Mouse (Mus musculus) liver, adult 2 months (tissue): ENCODE measurements at regions not wholly inside any gene's neighbourhood (a gene's known extent, or its start where the extent isn't known, plus 50 kb on each side); places are given as distances from the start of the nearest gene placed in this dataset.

Source experiments
- DNase-seq: peaks from one replicate; pipeline ENCODE4 v3.0.0-alpha.2; 2011; ENCODE audit warnings: low read depth, low spot score; ENCODE audit errors: extremely low read depth
- H3K27ac ChIP-seq: fragments of 200-500 bp; replicated peaks from 2 replicates; pipeline ENCODE4 v1.5.1; 2012; ENCODE audit warnings: low read depth, mild to moderate bottlenecking, control low read depth, inconsistent platforms, low read length; ENCODE audit not compliant: insufficient read depth
- H3K27me3 ChIP-seq: fragments of 200-500 bp; 2 replicates; pipeline ENCODE4 v1.6.1; 2012; ENCODE audit warnings: mild to moderate bottlenecking, moderate library complexity, low read length, inconsistent platforms; ENCODE audit not compliant: control insufficient read depth, insufficient read depth
- H3K36me3 ChIP-seq: fragments of 200-500 bp; 2 replicates; pipeline ENCODE4 v1.6.1; 2012; ENCODE audit warnings: low read length, inconsistent platforms; ENCODE audit not compliant: control insufficient read depth, insufficient read depth
- H3K4me1 ChIP-seq: fragments of 200-500 bp; 2 replicates; pipeline ENCODE4 v1.6.1; 2011; ENCODE audit warnings: low read length; ENCODE audit not compliant: control insufficient read depth, insufficient read depth
- H3K4me3 ChIP-seq: fragments of 200-500 bp; 2 replicates; pipeline ENCODE4 v1.5.1; 2011; ENCODE audit warnings: low read depth, mild to moderate bottlenecking, control low read depth, low read length, moderate library complexity; ENCODE audit not compliant: insufficient read depth
- H3K79me2 ChIP-seq: fragments of 200-500 bp; 2 replicates; pipeline ENCODE4 v1.6.1; 2012; ENCODE audit warnings: inconsistent platforms, mild to moderate bottlenecking, low read length, moderate library complexity; ENCODE audit not compliant: control insufficient read depth, insufficient read depth
- H3K9ac ChIP-seq: fragments of 200-500 bp; 2 replicates; pipeline ENCODE4 v1.6.1; 2012; ENCODE audit warnings: low read depth, mild to moderate bottlenecking, control low read depth, inconsistent platforms, low read length
- CTCF ChIP-seq: fragments of 200-500 bp; IDR thresholded peaks from 2 replicates; pipeline ENCODE4 v1.5.1; 2011; ENCODE audit warnings: low read depth, low read length, control low read depth
- POLR2A ChIP-seq: fragments of 200-500 bp; IDR thresholded peaks from 2 replicates; pipeline ENCODE4 v1.6.1; 2011; ENCODE audit warnings: low read length, control low read depth; ENCODE audit not compliant: insufficient read depth; ENCODE audit errors: extremely low read depth
- WGBS: fragments of 180-500 bp; shearing (Covaris S2); methylation state at CpG from one replicate; pipeline ENCODE4 v1.1.7; 2018; 5-methylcytosine and 5-hydroxymethylcytosine counted together

- H3K27ac ChIP-seq: no peak overlapping the region
- WGBS: 73% methylated on average over 4 of the region's 4 CpGs
Observed at GRCm38 (mm10) chr1:80039161-80039560, 178.2 kb upstream of the Serpine2 start.

DNA sequence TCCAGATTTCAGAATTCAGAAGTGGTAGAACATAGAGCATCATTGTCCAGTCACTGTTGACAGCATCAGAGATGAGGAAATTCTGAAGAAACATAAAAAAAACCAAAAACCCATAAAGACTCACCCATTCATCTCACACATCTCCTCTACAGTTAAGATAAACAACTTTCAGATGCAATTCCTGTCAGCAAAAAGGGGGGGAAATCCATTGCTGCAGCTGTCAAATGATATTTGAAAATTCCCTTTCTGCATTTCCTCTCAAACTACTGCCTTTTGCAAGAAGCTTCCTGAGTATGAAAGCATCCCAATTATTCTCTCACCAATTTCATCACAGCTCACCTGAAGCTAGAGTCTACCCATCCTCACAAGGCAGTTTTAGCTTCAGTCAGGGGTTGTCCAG lies 177.1 kb upstream of the Serpine2 start:
- no peak for DNase-seq
- Histone ChIP-seq H3K4me3 (no peak overlapping the region), H3K27ac (no peak overlapping the region), H3K79me2 (no peaks in the 10 kb centered on the region), H3K4me1 (no peaks in the 10 kb centered on the region), H3K9ac (no peak overlapping the region), H3K27me3 (no peaks in the 10 kb centered on the region), H3K36me3 (no peaks in the 10 kb centered on the region)
- TF ChIP-seq CTCF (no peak), POLR2A (no peak)

More at GRCm38 (mm10) chr1:80039161-80039560, 178.2 kb upstream of the Serpine2 start:
- no peaks in the 10 kb centered on the region for H3K27me3 ChIP-seq
- H3K79me2 ChIP-seq: no peaks in the 10 kb centered on the region
- TF ChIP-seq POLR2A (no peak), CTCF (no peak)
- no peaks in the 10 kb centered on the region for H3K36me3 ChIP-seq
- DNase-seq: no peak
- H3K4me3 ChIP-seq: no peak overlapping the region
- H3K9ac ChIP-seq: no peak overlapping the region
- H3K4me1 ChIP-seq: no peaks in the 10 kb centered on the region

DNA sequence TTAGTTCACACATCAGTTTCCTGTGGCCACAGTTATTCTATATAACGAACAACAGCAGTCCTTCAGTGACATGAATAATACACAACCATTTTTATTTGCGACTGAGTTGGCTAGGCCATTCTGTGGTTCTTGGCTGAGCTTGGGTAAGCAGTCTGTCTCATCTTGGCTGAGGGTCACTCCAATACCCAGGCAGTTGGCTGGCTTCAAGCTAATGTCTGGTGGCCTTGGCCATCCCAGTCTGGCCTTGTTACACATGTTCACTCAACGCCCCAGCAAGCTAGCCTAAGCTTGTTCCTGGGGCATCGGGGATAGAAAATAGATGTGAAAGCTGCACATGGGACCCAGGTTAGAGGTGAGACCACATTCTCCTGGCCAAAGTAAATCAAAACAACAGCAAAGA lies 175.5 kb upstream of the Serpine2 start:
- H3K4me1 ChIP-seq: no peaks in the 10 kb centered on the region
- no peak overlapping the region for H3K4me3 ChIP-seq
- DNase-seq: no peak
- H3K79me2 ChIP-seq: no peaks in the 10 kb centered on the region
- WGBS: 91% methylated on average over 4 of the region's 4 CpGs
- TF ChIP-seq POLR2A (no peak), CTCF (no peak)
- H3K36me3 ChIP-seq: no peaks in the 10 kb centered on the region
- no peak overlapping the region for H3K9ac ChIP-seq
- no peak overlapping the region for H3K27ac ChIP-seq
- H3K27me3 ChIP-seq: no peaks in the 10 kb centered on the region

- H3K79me2 ChIP-seq: no peaks in the 10 kb centered on the region
- H3K4me1 ChIP-seq: no peaks in the 10 kb centered on the region
- no peaks in the 10 kb centered on the region for H3K36me3 ChIP-seq
- H3K9ac ChIP-seq: no peak overlapping the region
- H3K27me3 ChIP-seq: 0 out of 2 replicates have a peak, but pooled peaks cover 2% of the 10 kb centered on the region
- 39% methylated on average over 6 of the region's 6 CpGs for whole genome bisulfite sequencing
- H3K27ac ChIP-seq: no peak overlapping the region
- no peak for TF ChIP-seq CTCF
- no peak overlapping the region for H3K4me3 ChIP-seq
- DNase-seq: peak; percentile 10
Observed at GRCm38 (mm10) chr1:80033522-80033921, 172.5 kb upstream of the Serpine2 start.

GRCm38 (mm10) chr1:80033121-80033520 lies 172.1 kb upstream of the Serpine2 start:
- Histone ChIP-seq H3K79me2 (no peaks in the 10 kb centered on the region), H3K27me3 (0 out of 2 replicates have a peak, but pooled peaks cover 2% of the 10 kb centered on the region), H3K9ac (no peak overlapping the region), H3K27ac (no peak overlapping the region), H3K36me3 (no peaks in the 10 kb centered on the region), H3K4me1 (no peaks in the 10 kb centered on the region), H3K4me3 (no peak overlapping the region)
- no peak for TF ChIP-seq CTCF
- no peak for TF ChIP-seq POLR2A
- no peak for DNase-seq
- WGBS: 60% methylated on average over 2 of the region's 2 CpGs

- 0 out of 2 replicates have a peak, but pooled peaks cover 2% of the 10 kb centered on the region for H3K27me3 ChIP-seq
- no peaks in the 10 kb centered on the region for H3K4me1 ChIP-seq
- no peak for DNase-seq
- H3K27ac ChIP-seq: no peak overlapping the region
- TF ChIP-seq CTCF (no peak), POLR2A (no peak)
- no peak overlapping the region for H3K4me3 ChIP-seq
- no peaks in the 10 kb centered on the region for H3K79me2 ChIP-seq
- no peaks in the 10 kb centered on the region for H3K36me3 ChIP-seq
- no peak overlapping the region for H3K9ac ChIP-seq
Observed at GRCm38 (mm10) chr1:80032464-80032863, 171.5 kb upstream of the Serpine2 start.

DNA sequence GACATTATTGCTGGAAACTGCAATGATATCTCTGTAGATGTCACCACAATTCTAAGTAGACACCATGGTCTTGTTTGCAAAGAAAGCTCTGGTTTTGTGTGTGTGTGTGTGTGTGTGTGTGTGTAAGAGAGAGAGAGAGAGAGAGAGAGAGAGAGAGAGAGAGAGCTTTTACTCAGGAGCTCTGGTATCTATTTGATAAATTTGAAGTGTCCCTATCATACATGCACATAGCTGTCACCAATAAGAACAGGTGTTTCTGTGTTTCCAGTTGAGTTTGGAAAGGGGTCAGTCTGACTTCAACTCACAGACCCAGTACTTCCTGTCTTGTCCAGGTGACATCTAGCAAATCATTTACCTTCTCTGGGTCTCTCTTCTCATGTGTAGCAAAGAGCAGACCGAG lies 169.7 kb upstream of the Serpine2 start:
- TF ChIP-seq POLR2A (no peak), CTCF (no peak)
- Histone ChIP-seq H3K27ac (no peak overlapping the region), H3K36me3 (no peaks in the 10 kb centered on the region), H3K9ac (no peak overlapping the region), H3K4me3 (no peak overlapping the region), H3K4me1 (no peaks in the 10 kb centered on the region), H3K27me3 (0 out of 2 replicates have a peak, but pooled peaks cover 2% of the 10 kb centered on the region), H3K79me2 (no peaks in the 10 kb centered on the region)
- DNase-seq: no peak
- WGBS: 46% methylated on average over 1 of the region's 1 CpGs
